Comparison of ENCODE assay signal across 21 mouse cellular contexts in the genomic region with DNA sequence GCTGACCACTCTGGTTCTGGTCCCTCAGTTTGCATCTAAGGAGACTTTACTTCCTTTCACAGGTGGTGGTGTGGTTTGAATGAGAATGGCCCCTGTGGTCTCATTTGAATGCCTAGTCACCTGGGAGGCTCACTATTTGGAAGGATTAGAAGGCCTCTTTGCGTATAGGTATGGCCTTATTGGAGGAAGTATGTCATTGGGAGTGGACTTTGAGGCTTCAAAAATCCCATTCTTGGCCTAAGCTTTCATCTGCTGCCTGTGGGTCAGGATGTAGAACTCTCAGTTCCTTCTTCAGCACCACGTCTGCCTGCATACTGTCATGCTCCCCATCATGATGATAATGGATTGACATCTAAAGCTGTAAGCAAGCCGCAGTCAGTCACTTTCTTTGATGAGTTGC. TPM values are rescaled to one million over a fixed set of nuclear protein-coding genes. Genes with fewer than 3 reads are reported as not detected.
"Had no signal": no experiment of that assay in that cellular context is flagged by ENCODE, and none has a peak within 500 bp of the region (broad histone marks: within the 10 kb centered on the region; RNA-seq: fewer than 3 reads in every experiment).

No protein-coding gene starts in this region.

- H3K4me1 ChIP-seq: liver, embryonic 13.5 days; liver, embryonic 15.5 days; lung, embryonic 15.5 days; midbrain, embryonic 10.5 days; neural tube, embryonic 15.5 days had no signal

- H3K9me3 ChIP-seq: liver, embryonic 13.5 days; liver, embryonic 15.5 days; lung, embryonic 15.5 days; midbrain, embryonic 10.5 days; neural tube, embryonic 13.5 days; neural tube, embryonic 15.5 days had no signal

- H3K36me3 ChIP-seq: liver, embryonic 13.5 days; liver, embryonic 15.5 days; lung, embryonic 15.5 days had no signal

- H3K27me3 ChIP-seq: liver, embryonic 13.5 days; liver, embryonic 15.5 days; neural tube, embryonic 13.5 days; neural tube, embryonic 15.5 days had no signal

- H3K27ac ChIP-seq: liver, embryonic 13.5 days; liver, embryonic 15.5 days; lung, embryonic 15.5 days; midbrain, embryonic 10.5 days; neural tube, embryonic 13.5 days; neural tube, embryonic 15.5 days had no signal

- DNase-seq: liver, embryonic 13.5 days; liver, postnatal 0 days; lung, adult 2 months; lung, postnatal 14 days; lung, postnatal 36 days; retina, postnatal 1 day; right cerebral cortex, adult 18-20 months; right cerebral cortex, postnatal 25 days; right cerebral cortex, postnatal 4 days; spleen, adult 18-20 months; thymus, adult 18-20 months; thymus, postnatal 25 days; thymus, postnatal 4 days had no signal

- H3K4me3 ChIP-seq: liver, embryonic 13.5 days; liver, embryonic 15.5 days; lung, embryonic 15.5 days; midbrain, embryonic 10.5 days; myocyte; neural tube, embryonic 13.5 days; neural tube, embryonic 15.5 days had no signal

- ATAC-seq: liver, postnatal 0 days; lung, postnatal 0 days had no signal

- H3K9ac ChIP-seq: liver, embryonic 13.5 days; liver, embryonic 15.5 days; liver, postnatal 0 days; lung, embryonic 15.5 days; neural tube, embryonic 13.5 days; neural tube, embryonic 15.5 days had no signal

- H3K4me2 ChIP-seq: liver, embryonic 13.5 days; liver, embryonic 15.5 days; lung, embryonic 15.5 days; neural tube, embryonic 13.5 days; neural tube, embryonic 15.5 days had no signal

RNA-seq across cellular contexts. Expression of gene Lypd6b, which starts 34.4 kb away (rescaled TPM):
- total RNA-seq: megakaryocyte-erythroid progenitor cell, adult 5-6 weeks had no signal
- polyA plus RNA-seq: liver, embryonic 13.5 days; liver, embryonic 15.5 days; liver, postnatal 0 days had no signal
